ENCODE assay signal across 9 mouse cellular contexts in genomic region chr6:8957529-8957887, GRCm38 (mm10). TPM values are rescaled to one million over a fixed set of nuclear protein-coding genes. Genes with fewer than 3 reads are reported as not detected.
DNase-seq lines count a peak whose midpoint lies in the region; ATAC-seq lines count a peak whose summit lies in the region.
"Had no signal": no experiment of that assay in that cellular context is flagged by ENCODE, and none has a peak within 500 bp of the region (broad histone marks: within the 10 kb centered on the region; RNA-seq: fewer than 3 reads in every experiment).

No protein-coding gene starts in this region.

- peaks cover 61% of the 10 kb centered on the region for H3K27me3 ChIP-seq in heart, embryonic 11.5 days (ENCODE audit: control insufficient read depth, insufficient read depth, low read length)
- peaks cover 64% of the 10 kb centered on the region for H3K27me3 ChIP-seq in forebrain, embryonic 12.5 days
- peaks cover 64% of the 10 kb centered on the region for H3K27me3 ChIP-seq in kidney, embryonic 16.5 days (ENCODE audit: insufficient read depth, low read length)
- H3K27me3 ChIP-seq in midbrain, embryonic 16.5 days (ENCODE audit: control insufficient read depth, insufficient read depth, low read depth, low read length), result peaks cover 10% of the 10 kb centered on the region

- no peak overlapping the region for H3K9ac ChIP-seq in heart, embryonic 11.5 days (ENCODE audit: low read depth, low read length)
- H3K9ac ChIP-seq in forebrain, embryonic 12.5 days, result no peak overlapping the region
- no peak overlapping the region for H3K9ac ChIP-seq in kidney, embryonic 16.5 days (replicated peaks; ENCODE audit: low read length)
- H3K9ac ChIP-seq in midbrain, embryonic 16.5 days (ENCODE audit: low read depth, low read length), result 0 out of 2 replicates have a peak overlapping the region, but pooled peaks have one; percentile 0

- ATAC-seq in heart, embryonic 11.5 days (replicated peaks; ENCODE audit: insufficient number of reproducible peaks, low FRiP score, low TSS enrichment), result 0 out of 2 replicates have a peak, but pooled peaks have one; percentile 67
- ATAC-seq in forebrain, embryonic 12.5 days (ENCODE audit: low FRiP score), result no peak; the same call in 1 of the 2 replicates
- ATAC-seq in kidney, embryonic 16.5 days (ENCODE audit: low FRiP score, low TSS enrichment), result peak; percentile 89
- ATAC-seq in midbrain, embryonic 16.5 days, result 0 out of 2 replicates have a peak, but pooled peaks have one; percentile 7

- no peaks in the 10 kb centered on the region for H3K36me3 ChIP-seq in heart, embryonic 11.5 days (ENCODE audit: control insufficient read depth, insufficient read depth, low read length)
- no peaks in the 10 kb centered on the region for H3K36me3 ChIP-seq in forebrain, embryonic 12.5 days (replicated peaks)
- no peaks in the 10 kb centered on the region for H3K36me3 ChIP-seq in kidney, embryonic 16.5 days (ENCODE audit: insufficient read depth, low read length)
- H3K36me3 ChIP-seq in midbrain, embryonic 16.5 days (ENCODE audit: control insufficient read depth, insufficient read depth, low read length), result no peaks in the 10 kb centered on the region
- H3K36me3 ChIP-seq: G1E had no signal

- H3K4me3 ChIP-seq in heart, embryonic 11.5 days (ENCODE audit: low read depth, low read length), result no peak overlapping the region
- peak overlapping the region; percentile 31 for H3K4me3 ChIP-seq in forebrain, embryonic 12.5 days (replicated peaks)
- H3K4me3 ChIP-seq in kidney, embryonic 16.5 days (ENCODE audit: low read length), result no peak overlapping the region
- peak overlapping the region; percentile 32 for H3K4me3 ChIP-seq in midbrain, embryonic 16.5 days (ENCODE audit: low read depth, low read length)

- no peaks in the 10 kb centered on the region for H3K9me3 ChIP-seq in heart, embryonic 11.5 days (replicated peaks; ENCODE audit: control insufficient read depth, low read length)
- H3K9me3 ChIP-seq in forebrain, embryonic 12.5 days, result no peaks in the 10 kb centered on the region
- no peaks in the 10 kb centered on the region for H3K9me3 ChIP-seq in kidney, embryonic 16.5 days (ENCODE audit: low read length)
- no peaks in the 10 kb centered on the region for H3K9me3 ChIP-seq in midbrain, embryonic 16.5 days (replicated peaks; ENCODE audit: control insufficient read depth, low read length, poor library complexity, severe bottlenecking)
- H3K9me3 ChIP-seq: G1E had no signal

- WGBS in heart, embryonic 11.5 days (ENCODE audit: insufficient replicate concordance), result under 1% methylated on average over 15 of the region's 15 CpGs
- WGBS in forebrain, embryonic 12.5 days, result under 1% methylated on average over 15 of the region's 15 CpGs
- WGBS in kidney, embryonic 16.5 days, result under 1% methylated on average over 15 of the region's 15 CpGs
- 3% methylated on average over 15 of the region's 15 CpGs for WGBS in midbrain, embryonic 16.5 days

- H3K4me1 ChIP-seq in heart, embryonic 11.5 days (ENCODE audit: control insufficient read depth, insufficient read depth, low read length), result no peaks in the 10 kb centered on the region
- peaks cover 32% of the 10 kb centered on the region for H3K4me1 ChIP-seq in forebrain, embryonic 12.5 days
- H3K4me1 ChIP-seq in kidney, embryonic 16.5 days (ENCODE audit: insufficient read depth, low read length), result 0 out of 2 replicates have a peak, but pooled peaks cover 3% of the 10 kb centered on the region
- H3K4me1 ChIP-seq in midbrain, embryonic 16.5 days (ENCODE audit: control insufficient read depth, insufficient read depth, low read length), result peaks cover 15% of the 10 kb centered on the region

- intact Hi-C loops in heart, postnatal 25 days (cut with DNase I), result no loop called here

- no peak overlapping the region for H3K27ac ChIP-seq in heart, embryonic 11.5 days (ENCODE audit: low read depth, low read length)
- H3K27ac ChIP-seq in forebrain, embryonic 12.5 days, result no peak overlapping the region
- H3K27ac ChIP-seq in kidney, embryonic 16.5 days (ENCODE audit: low read length), result no peak overlapping the region
- peak overlapping the region; percentile 24; the same call in 1 of the 2 replicates for H3K27ac ChIP-seq in midbrain, embryonic 16.5 days (ENCODE audit: low read length)

- no peak overlapping the region; the same call in 1 of the 2 replicates for H3K4me2 ChIP-seq in heart, embryonic 11.5 days
- H3K4me2 ChIP-seq in forebrain, embryonic 12.5 days, result peak overlapping the region; percentile 56
- no peak overlapping the region for H3K4me2 ChIP-seq in kidney, embryonic 16.5 days (replicated peaks; ENCODE audit: low read depth, low read length)
- H3K4me2 ChIP-seq in midbrain, embryonic 16.5 days (ENCODE audit: low read length), result peak overlapping the region; percentile 64

- DNase-seq in heart, postnatal 25 days (ENCODE audit: low spot score), result no peak
- peak; percentile 61 for DNase-seq in Muller cell, postnatal 12 days (ENCODE audit: inconsistent ontology term)
- no peak for DNase-seq in frontal cortex, postnatal 25 days (ENCODE audit: low spot score in 2 of 2)
- no peak for DNase-seq in gastrocnemius, postnatal 25 days

RNA-seq across cellular contexts. Expression of gene Nxph1, which starts 9.3 kb away (rescaled TPM):
- 0.21 TPM in 1 of 2 replicates, not detected in the other for polyA plus RNA-seq in heart, embryonic 11.5 days (2014; fragmentation: Nextera tagmentation; extraction: Ambion mirVana)
- not detected for total RNA-seq in heart, postnatal 25 days (2021)
- 12.8 TPM in 2 replicates for polyA plus RNA-seq in forebrain, embryonic 12.5 days (2016; fragmentation: Nextera tagmentation; extraction: Ambion mirVana)
- 0.10 and 0.27 TPM in 2 replicates for polyA plus RNA-seq in kidney, embryonic 16.5 days (2015; fragmentation: Nextera tagmentation; extraction: Ambion mirVana)
- polyA plus RNA-seq in midbrain, embryonic 16.5 days (2015; fragmentation: Nextera tagmentation; extraction: Ambion mirVana), result 82.4 and 92.6 TPM in 2 replicates
- total RNA-seq in gastrocnemius, postnatal 25 days (2021), result not detected
- polyA plus RNA-seq: G1E had no signal

Comparison
In these comparisons a context has a peak if more than half of its experiments do, and no peak if none do; other contexts are left out.
1. H3K4me2 ChIP-seq: peak in forebrain, embryonic 12.5 days (single experiment) and midbrain, embryonic 16.5 days (single experiment); none in heart, embryonic 11.5 days (single experiment) and kidney, embryonic 16.5 days (single experiment).
2. H3K4me3 ChIP-seq: peak in forebrain, embryonic 12.5 days (single experiment) and midbrain, embryonic 16.5 days (single experiment); none in heart, embryonic 11.5 days (single experiment) and kidney, embryonic 16.5 days (single experiment).
3. RNA of gene Nxph1, which starts 9.3 kb away (polyA plus RNA-seq): 82.4 to 92.6 TPM in midbrain, embryonic 16.5 days and 12.8 TPM in forebrain, embryonic 12.5 days; 0.10 to 0.27 TPM in kidney, embryonic 16.5 days and 0.21 TPM in heart, embryonic 11.5 days; every median in the first group is over 10 times any median in the second.